Mouse (Mus musculus): ENCODE measurements at regions not wholly inside any gene's neighbourhood (a gene's known extent, or its start where the extent isn't known, plus 50 kb on each side); places are given as distances from the start of the nearest gene placed in this dataset.

- peak; percentile 39 to 42 for DNase-seq
Observed at GRCm38 (mm10) chr13:113536306-113536705, 82.1 kb downstream of the Snx18 start.

- no peak for DNase-seq
Observed at GRCm38 (mm10) chr13:113534664-113535455, 83.5 kb downstream of the Snx18 start.

GRCm38 (mm10) chr13:113533884-113534445 lies 84.4 kb downstream of the Snx18 start:
- DNase-seq: no peak

- DNase-seq: no peak
Observed at GRCm38 (mm10) chr13:113526997-113527396, 91.4 kb downstream of the Snx18 start.

- no peak for DNase-seq
Observed at GRCm38 (mm10) chr13:113523503-113523902, 94.9 kb downstream of the Snx18 start.

- DNase-seq: no peak
Observed at GRCm38 (mm10) chr13:113518144-113518543, 100.2 kb downstream of the Snx18 start.

GRCm38 (mm10) chr13:113516102-113516501 lies 102.3 kb downstream of the Snx18 start:
- DNase-seq: no peak

- peak; percentile 41 to 43 for DNase-seq
Observed at GRCm38 (mm10) chr13:113515162-113515600, 103.2 kb downstream of the Snx18 start.

GRCm38 (mm10) chr13:113509403-113510185 lies 108.8 kb downstream of the Snx18 start:
- peak; percentile 87 to 96 for DNase-seq

GRCm38 (mm10) chr13:113508124-113508728 lies 110.1 kb downstream of the Snx18 start:
- no peak for DNase-seq

GRCm38 (mm10) chr13:113502528-113502927 lies 115.8 kb downstream of the Snx18 start:
- no peak for DNase-seq

- DNase-seq: no peak
Observed at GRCm38 (mm10) chr13:113502059-113502458, 116.3 kb downstream of the Snx18 start.

- no peak for DNase-seq
Observed at GRCm38 (mm10) chr13:113500373-113500990, 117.9 kb downstream of the Snx18 start.

- DNase-seq: no peak
Observed at GRCm38 (mm10) chr13:113499079-113499710, 119.2 kb downstream of the Snx18 start.

GRCm38 (mm10) chr13:113495595-113496285 lies 122.6 kb downstream of the Snx18 start:
- no peak for DNase-seq

- DNase-seq: no peak
Observed at GRCm38 (mm10) chr13:113495136-113495535, 123.2 kb downstream of the Snx18 start.

GRCm38 (mm10) chr13:113494688-113495087 lies 123.7 kb downstream of the Snx18 start:
- DNase-seq: no peak

GRCm38 (mm10) chr13:113489951-113490822 lies 128.2 kb downstream of the Snx18 start:
- no peak for DNase-seq

GRCm38 (mm10) chr13:113486368-113486955 lies 131.9 kb downstream of the Snx18 start:
- no peak for DNase-seq

GRCm38 (mm10) chr13:113485511-113485910 lies 132.9 kb downstream of the Snx18 start:
- DNase-seq: no peak

All from cerebellum, postnatal 14 days (tissue).